Mouse (Mus musculus) CD4-positive, CD25-positive, alpha-beta regulatory T cell (primary cell): ENCODE results near the gene Ubxn10. TPM values are rescaled to one million over a fixed set of nuclear protein-coding genes. Genes with fewer than 3 reads are reported as not detected.

Experiments
- polyA plus RNA-seq: library from polyadenylated mRNA; unstranded; fragments of 100-300 nt; shearing (Covaris generic); gene quantifications from one replicate; pipeline ENCODE4 v1.2.1, GENCODE M21; 2017

Gene Ubxn10
- polyA plus RNA-seq: not detected

GRCm38 (mm10) chr4:138737031-138737430 lies at the start of gene Ubxn10:
Gene Ubxn10, minus strand, starts transcription at chr4:138737167.

GRCm38 (mm10) chr4:138775435-138775834 lies 38.5 kb upstream of the Ubxn10 start, which contains the start of gene Pla2g2d:
Gene Pla2g2d, plus strand, starts transcription at chr4:138775735.

GRCm38 (mm10) chr4:138757416-138757815 lies 20.4 kb upstream of the Ubxn10 start, which contains the start of gene Pla2g2f:
Gene Pla2g2f, minus strand, starts transcription at chr4:138757626.

GRCm38 (mm10) chr4:138724354-138725126 lies 12.4 kb downstream of the Ubxn10 start, which contains the start of gene Pla2g2c:
Gene Pla2g2c, plus strand, starts transcription at chr4:138724792.

Other genes starting within 250 kb of the Ubxn10 start
- gene Vwa5b1, start 101.3 kb downstream of the Ubxn10 start, polyA plus RNA-seq: not detected
- gene Pla2g2c, start 12.4 kb downstream of the Ubxn10 start, polyA plus RNA-seq: not detected
- not detected for gene Pla2g2f, start 20.5 kb upstream of the Ubxn10 start, polyA plus RNA-seq
- 1.3 TPM for gene Pla2g2d, start 38.6 kb upstream of the Ubxn10 start, polyA plus RNA-seq
- gene Pla2g5, start 126.3 kb upstream of the Ubxn10 start, polyA plus RNA-seq: not detected
- not detected for gene Gm13030, start 136.8 kb upstream of the Ubxn10 start, polyA plus RNA-seq
- not detected for gene Pla2g2e, start 140.8 kb upstream of the Ubxn10 start, polyA plus RNA-seq
- 3.9 TPM for gene Otud3, start 176.8 kb upstream of the Ubxn10 start, polyA plus RNA-seq
- gene Rnf186, start 229.9 kb upstream of the Ubxn10 start, polyA plus RNA-seq: not detected
- 39.1 TPM for gene Tmco4, start 235.7 kb upstream of the Ubxn10 start, polyA plus RNA-seq